Comparison of ENCODE assay signal across 8 mouse cellular contexts in the genomic region with DNA sequence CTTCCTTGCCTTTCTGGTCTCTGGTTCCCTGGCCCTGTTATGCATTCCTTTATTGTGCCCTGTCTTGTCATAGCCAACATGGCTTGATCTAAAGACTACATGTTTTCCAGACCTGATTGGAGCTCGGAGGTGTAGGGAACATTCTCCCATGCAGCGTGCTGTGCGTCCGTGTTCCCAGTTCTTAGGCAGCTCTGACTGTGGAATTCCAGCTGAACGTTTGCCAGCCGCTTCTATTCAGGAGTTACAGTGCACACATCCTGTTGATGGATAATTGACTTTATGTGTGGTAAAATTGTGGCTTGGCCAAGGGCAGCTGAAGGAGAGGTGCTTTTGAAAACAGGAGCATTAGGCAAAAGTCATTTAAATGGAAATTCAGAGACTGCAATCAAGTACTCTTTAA. TPM values are rescaled to one million over a fixed set of nuclear protein-coding genes. Genes with fewer than 3 reads are reported as not detected.
DNase-seq lines count a peak whose midpoint lies in the region; ATAC-seq and TF ChIP-seq lines count a peak whose summit lies in the region.

No protein-coding gene starts in this region.

- no peak overlapping the region for H3K4me2 ChIP-seq in embryonic facial prominence, embryonic 13.5 days
- no peak overlapping the region for H3K4me2 ChIP-seq in lung, postnatal 0 days (replicated peaks; ENCODE audit: low read depth, low read length)
- H3K4me2 ChIP-seq in limb, embryonic 15.5 days, result no peak overlapping the region

- 0 out of 2 replicates have a peak overlapping the region, but pooled peaks have one; percentile 11 for H3K9ac ChIP-seq in embryonic facial prominence, embryonic 13.5 days
- no peak overlapping the region for H3K9ac ChIP-seq in lung, postnatal 0 days (replicated peaks; ENCODE audit: low read depth)
- H3K9ac ChIP-seq in limb, embryonic 15.5 days, result no peak overlapping the region

- ATAC-seq in embryonic facial prominence, embryonic 13.5 days (ENCODE audit: insufficient number of reproducible peaks, insufficient read depth, low FRiP score, low TSS enrichment, low read depth), result no peak
- ATAC-seq in lung, postnatal 0 days, result no peak
- no peak for ATAC-seq in limb, embryonic 15.5 days (ENCODE audit: insufficient number of reproducible peaks, low FRiP score, low TSS enrichment, low read depth)

- no peaks in the 10 kb centered on the region for H3K9me3 ChIP-seq in embryonic facial prominence, embryonic 13.5 days
- no peaks in the 10 kb centered on the region for H3K9me3 ChIP-seq in embryonic facial prominence, embryonic 10.5 days
- no peaks in the 10 kb centered on the region for H3K9me3 ChIP-seq in lung, postnatal 0 days (ENCODE audit: low read length)
- H3K9me3 ChIP-seq in limb, embryonic 15.5 days, result no peaks in the 10 kb centered on the region

- H3K27me3 ChIP-seq in embryonic facial prominence, embryonic 13.5 days, result no peaks in the 10 kb centered on the region
- no peaks in the 10 kb centered on the region for H3K27me3 ChIP-seq in embryonic facial prominence, embryonic 10.5 days (replicated peaks; ENCODE audit: low read depth, poor library complexity, severe bottlenecking)
- no peaks in the 10 kb centered on the region for H3K27me3 ChIP-seq in lung, postnatal 0 days (replicated peaks; ENCODE audit: insufficient read depth, low read length)
- no peaks in the 10 kb centered on the region for H3K27me3 ChIP-seq in limb, embryonic 15.5 days

- no peak for DNase-seq in embryonic facial prominence, embryonic 10.5 days (ENCODE audit: low spot score)
- DNase-seq in lung, postnatal 0 days (ENCODE audit: low spot score), result no peak
- DNase-seq in lung, postnatal 10 days, result no peak
- DNase-seq in heart, postnatal 4 days, result peak; percentile 58
- DNase-seq in cerebellum, adult 9-10 months, result no peak
- DNase-seq in urinary bladder, postnatal 10 days (ENCODE audit: low spot score), result no peak

- 0 out of 2 replicates have a peak overlapping the region, but pooled peaks have one; percentile 44 for H3K27ac ChIP-seq in embryonic facial prominence, embryonic 13.5 days
- H3K27ac ChIP-seq in embryonic facial prominence, embryonic 10.5 days (replicated peaks), result no peak overlapping the region
- H3K27ac ChIP-seq in lung, postnatal 0 days (ENCODE audit: low read length), result peak overlapping the region; percentile 22; the same call in 1 of the 2 replicates
- H3K27ac ChIP-seq in limb, embryonic 15.5 days, result 0 out of 2 replicates have a peak overlapping the region, but pooled peaks have one; percentile 11

- TF ChIP-seq EP300 in lung, postnatal 0 days (IDR thresholded peaks at IDR 0.05), result no peak

- WGBS in embryonic facial prominence, embryonic 13.5 days, result 57% methylated on average over 6 of the region's 6 CpGs
- WGBS in embryonic facial prominence, embryonic 10.5 days, result 87% methylated on average over 6 of the region's 6 CpGs
- WGBS in lung, postnatal 0 days, result 24% methylated on average over 6 of the region's 6 CpGs
- WGBS in limb, embryonic 15.5 days, result 49% methylated on average over 6 of the region's 6 CpGs

- peaks cover 5% of the 10 kb centered on the region; the same call in 1 of the 2 replicates for H3K36me3 ChIP-seq in embryonic facial prominence, embryonic 13.5 days
- H3K36me3 ChIP-seq in embryonic facial prominence, embryonic 10.5 days (replicated peaks), result peaks cover 41% of the 10 kb centered on the region
- no peaks in the 10 kb centered on the region for H3K36me3 ChIP-seq in lung, postnatal 0 days (ENCODE audit: insufficient read depth, low read length)
- peaks cover 18% of the 10 kb centered on the region for H3K36me3 ChIP-seq in limb, embryonic 15.5 days

- TF ChIP-seq CTCF in lung, postnatal 0 days (IDR thresholded peaks at IDR 0.05), result no peak

- H3K4me1 ChIP-seq in embryonic facial prominence, embryonic 13.5 days, result peaks cover 15% of the 10 kb centered on the region; the same call in 1 of the 2 replicates
- H3K4me1 ChIP-seq in embryonic facial prominence, embryonic 10.5 days, result peaks cover 3% of the 10 kb centered on the region; the same call in 1 of the 2 replicates
- peaks cover 3% of the 10 kb centered on the region; the same call in 1 of the 2 replicates for H3K4me1 ChIP-seq in lung, postnatal 0 days (ENCODE audit: insufficient read depth, low read depth, low read length)
- 0 out of 2 replicates have a peak, but pooled peaks cover 3% of the 10 kb centered on the region for H3K4me1 ChIP-seq in limb, embryonic 15.5 days

- no peak overlapping the region for H3K4me3 ChIP-seq in embryonic facial prominence, embryonic 13.5 days
- no peak overlapping the region for H3K4me3 ChIP-seq in embryonic facial prominence, embryonic 10.5 days
- H3K4me3 ChIP-seq in lung, postnatal 0 days (ENCODE audit: low read depth, low read length), result no peak overlapping the region
- H3K4me3 ChIP-seq in limb, embryonic 15.5 days, result no peak overlapping the region

RNA-seq across cellular contexts. Expression of gene Slc12a3, which starts 36.9 kb away (rescaled TPM):
- 0.14 TPM in 1 of 2 replicates, not detected in the other for polyA plus RNA-seq in embryonic facial prominence, embryonic 13.5 days (2015; fragmentation: Nextera tagmentation; extraction: Ambion mirVana)
- 0.05 TPM in 1 of 2 replicates, not detected in the other for polyA plus RNA-seq in embryonic facial prominence, embryonic 10.5 days (2016; fragmentation: Nextera tagmentation; extraction: Ambion mirVana)
- polyA plus RNA-seq in lung, postnatal 0 days (2015; fragmentation: Nextera tagmentation; extraction: Ambion mirVana), result 0.11 and 0.12 TPM in 2 replicates
- under 1 TPM in 1 of 2 experiments, not detected in 1; 0.11 TPM for total RNA-seq in heart, postnatal 4 days (2021)
- not detected in 2 replicates for polyA plus RNA-seq in limb, embryonic 15.5 days (2015; fragmentation: Nextera tagmentation; extraction: Ambion mirVana)
